Mouse (Mus musculus) brain, adult 2 months (tissue): ENCODE results near the gene Rnpepl1.

Source experiments
- DNase-seq: peaks from one replicate; pipeline ENCODE4 v3.0.0; 2011; ENCODE audit warnings: low read depth, low spot score

Gene Rnpepl1

GRCm38 (mm10) chr1:92906779-92907631 is 3.6 kb upstream of the Rnpepl1 start, which contains the start of gene Dusp28:
TSS of gene Dusp28 (plus strand) at chr1:92906981.
- peak; percentile 97 for DNase-seq

- peak; percentile 27 for DNase-seq
Observed at GRCm38 (mm10) chr1:92907632-92908360, 2.8 kb upstream of the Rnpepl1 start.

- no peak for DNase-seq
Observed at GRCm38 (mm10) chr1:92908664-92909063, 1.9 kb upstream of the Rnpepl1 start.

- peak; percentile 40 for DNase-seq
Observed at GRCm38 (mm10) chr1:92909068-92909467, 1.5 kb upstream of the Rnpepl1 start.

GRCm38 (mm10) chr1:92910925-92911720 is 540 bp downstream of the Rnpepl1 start:
- peak; percentile 90 for DNase-seq

GRCm38 (mm10) chr1:92911721-92912138 is 1.1 kb downstream of the Rnpepl1 start:
- DNase-seq, result peak; percentile 49

GRCm38 (mm10) chr1:92912286-92912685 is 1.7 kb downstream of the Rnpepl1 start:
- DNase-seq, result no peak

GRCm38 (mm10) chr1:92914239-92914638 is 3.7 kb downstream of the Rnpepl1 start:
- no peak for DNase-seq

GRCm38 (mm10) chr1:92914993-92915392 is 4.4 kb downstream of the Rnpepl1 start:
- DNase-seq, result no peak

- no peak for DNase-seq
Observed at GRCm38 (mm10) chr1:92916725-92917124, 6.1 kb downstream of the Rnpepl1 start.

- no peak for DNase-seq
Observed at GRCm38 (mm10) chr1:92919151-92919550, 8.6 kb downstream of the Rnpepl1 start.

- DNase-seq, result no peak
Observed at GRCm38 (mm10) chr1:92919775-92920174, 9.2 kb downstream of the Rnpepl1 start.

- DNase-seq, result no peak
Observed at GRCm38 (mm10) chr1:92920474-92921200, 10.1 kb downstream of the Rnpepl1 start.

- no peak for DNase-seq
Observed at GRCm38 (mm10) chr1:92921496-92921895, 10.9 kb downstream of the Rnpepl1 start.

- no peak for DNase-seq
Observed at GRCm38 (mm10) chr1:92930171-92930706, 19.7 kb downstream of the Rnpepl1 start.

- DNase-seq, result no peak
Observed at GRCm38 (mm10) chr1:92933611-92934010, 23.0 kb downstream of the Rnpepl1 start.

GRCm38 (mm10) chr1:92934182-92934827 is 23.7 kb downstream of the Rnpepl1 start, which contains the start of gene Capn10:
TSS of gene Capn10 (plus strand) at chr1:92934376.
- DNase-seq, result peak; percentile 100

- DNase-seq, result peak; percentile 34
Observed at GRCm38 (mm10) chr1:92935054-92935962, 24.7 kb downstream of the Rnpepl1 start.

GRCm38 (mm10) chr1:92935977-92936376 is 25.4 kb downstream of the Rnpepl1 start:
- no peak for DNase-seq
